29 mouse cellular contexts compared by ENCODE assay signal in the genomic region with DNA sequence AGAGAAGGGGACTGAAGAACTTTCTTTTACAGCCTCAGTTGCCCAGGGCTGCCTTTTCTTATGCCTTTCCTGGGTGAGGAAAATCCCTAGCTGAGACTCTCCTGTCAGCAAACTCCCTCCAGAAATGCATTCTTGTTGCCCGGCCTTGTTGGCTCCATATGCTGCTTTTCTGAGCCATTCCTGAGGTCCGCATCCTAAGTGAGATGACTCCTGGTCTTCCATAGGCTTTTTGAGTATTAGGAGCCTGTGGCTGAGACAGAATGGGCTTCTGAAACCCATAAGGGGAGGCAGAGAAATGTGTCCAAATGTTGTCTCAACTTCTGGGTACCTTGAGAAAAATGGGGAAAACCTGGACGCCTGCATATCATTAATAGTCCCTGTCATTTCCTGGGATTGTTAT. TPM values are rescaled to one million over a fixed set of nuclear protein-coding genes. Genes with fewer than 3 reads are reported as not detected.
A peak's percentile ranks its signal among the peaks of the same experiment; 100 is the strongest.
DNase-seq lines count a peak whose midpoint lies in the region; ATAC-seq and TF ChIP-seq lines count a peak whose summit lies in the region.
"Had no signal": no experiment of that assay in that cellular context is flagged by ENCODE, and none has a peak within 500 bp of the region (broad histone marks: within the 10 kb centered on the region; RNA-seq: fewer than 3 reads in every experiment).

No protein-coding gene starts in this region.

- no peak overlapping the region for H3K4me2 ChIP-seq in heart, embryonic 15.5 days
- no peak overlapping the region for H3K4me2 ChIP-seq in stomach, embryonic 14.5 days (replicated peaks; ENCODE audit: low read depth, low read length)
- H3K4me2 ChIP-seq in stomach, postnatal 0 days (replicated peaks; ENCODE audit: low read depth), result no peak overlapping the region
- H3K4me2 ChIP-seq: forebrain, embryonic 15.5 days; hindbrain, embryonic 14.5 days had no signal

- intact Hi-C loops in heart, adult 2 months (cut with DNase I), result no loop called here
- intact Hi-C loops in heart, postnatal 10 days (cut with DNase I), result no loop called here
- intact Hi-C loops in heart, postnatal 25 days (cut with DNase I), result no loop called here

- no peak for ATAC-seq in heart, embryonic 15.5 days (replicated peaks; ENCODE audit: insufficient number of reproducible peaks, insufficient read depth, low FRiP score, low read depth)
- no peak for ATAC-seq in stomach, embryonic 14.5 days (ENCODE audit: insufficient number of reproducible peaks, insufficient read depth, low FRiP score, low read depth)
- no peak for ATAC-seq in stomach, postnatal 0 days (ENCODE audit: low FRiP score, low TSS enrichment)
- ATAC-seq: CD4-positive, CD25-positive, alpha-beta regulatory T cell, adult 4 months; forebrain, embryonic 15.5 days; inflammation-experienced regulatory T-cells, adult 6 months had no signal

- TF ChIP-seq POLR2A in heart, adult 2 months (IDR thresholded peaks at IDR 0.05; ENCODE audit: insufficient read depth, low read depth, low read length), result no peak

- H3K36me3 ChIP-seq in heart, adult 2 months (ENCODE audit: control insufficient read depth, insufficient read depth, low read length), result no peaks in the 10 kb centered on the region
- no peaks in the 10 kb centered on the region for H3K36me3 ChIP-seq in heart, embryonic 15.5 days
- H3K36me3 ChIP-seq in stomach, embryonic 14.5 days (ENCODE audit: control insufficient read depth, insufficient read depth, low read length), result no peaks in the 10 kb centered on the region
- H3K36me3 ChIP-seq in stomach, postnatal 0 days (ENCODE audit: control insufficient read depth, insufficient read depth, low read length), result peaks cover 2% of the 10 kb centered on the region; the same call in 1 of the 2 replicates
- H3K36me3 ChIP-seq: forebrain, embryonic 15.5 days had no signal

- TF ChIP-seq EP300 in heart, adult 2 months (IDR thresholded peaks at IDR 0.05; ENCODE audit: insufficient read depth, low read depth, low read length), result no peak
- TF ChIP-seq EP300 in stomach, postnatal 0 days (optimal IDR thresholded peaks at IDR 0.05), result no peak

- WGBS in heart, adult 2 months, result 55% methylated on average over 3 of the region's 3 CpGs
- 54% methylated on average over 3 of the region's 3 CpGs for whole genome bisulfite sequencing in heart, embryonic 15.5 days
- WGBS in stomach, embryonic 14.5 days, result 71% methylated on average over 3 of the region's 3 CpGs
- 73% methylated on average over 3 of the region's 3 CpGs for WGBS in stomach, postnatal 0 days

- no peak overlapping the region for H3K9ac ChIP-seq in heart, adult 2 months (ENCODE audit: low read depth, low read length)
- no peak overlapping the region for H3K9ac ChIP-seq in heart, embryonic 15.5 days
- H3K9ac ChIP-seq in stomach, embryonic 14.5 days (replicated peaks; ENCODE audit: low read depth, low read length), result no peak overlapping the region
- H3K9ac ChIP-seq in stomach, postnatal 0 days (ENCODE audit: low read length), result no peak overlapping the region
- H3K9ac ChIP-seq: forebrain, embryonic 15.5 days; hindbrain, embryonic 14.5 days had no signal

- H3K4me3 ChIP-seq in heart, adult 2 months, result no peak overlapping the region
- no peak overlapping the region for H3K4me3 ChIP-seq in heart, embryonic 15.5 days
- H3K4me3 ChIP-seq in stomach, embryonic 14.5 days (ENCODE audit: low read depth, low read length), result no peak overlapping the region
- no peak overlapping the region for H3K4me3 ChIP-seq in stomach, postnatal 0 days (ENCODE audit: low read depth, low read length)
- H3K4me3 ChIP-seq: forebrain, embryonic 15.5 days had no signal

- no peaks in the 10 kb centered on the region for H3K27me3 ChIP-seq in heart, adult 2 months (ENCODE audit: control insufficient read depth, insufficient read depth, low read length)
- H3K27me3 ChIP-seq in heart, embryonic 15.5 days, result no peaks in the 10 kb centered on the region
- H3K27me3 ChIP-seq in stomach, embryonic 14.5 days (ENCODE audit: control insufficient read depth, insufficient read depth, low read length), result no peaks in the 10 kb centered on the region
- H3K27me3 ChIP-seq in stomach, postnatal 0 days (ENCODE audit: control insufficient read depth, insufficient read depth, low read length), result no peaks in the 10 kb centered on the region
- H3K27me3 ChIP-seq: forebrain, embryonic 15.5 days had no signal

- no peaks in the 10 kb centered on the region for H3K79me2 ChIP-seq in heart, adult 2 months (replicated peaks; ENCODE audit: control insufficient read depth, insufficient read depth, low read length)

- H3K4me1 ChIP-seq in heart, adult 2 months (ENCODE audit: control insufficient read depth, insufficient read depth, low read length), result peaks cover 13% of the 10 kb centered on the region
- H3K4me1 ChIP-seq in heart, embryonic 15.5 days (replicated peaks), result peaks cover 29% of the 10 kb centered on the region
- peaks cover 28% of the 10 kb centered on the region; the same call in 1 of the 2 replicates for H3K4me1 ChIP-seq in stomach, embryonic 14.5 days (ENCODE audit: control insufficient read depth, insufficient read depth, low read length)
- peaks cover 1% of the 10 kb centered on the region; the same call in 1 of the 2 replicates for H3K4me1 ChIP-seq in stomach, postnatal 0 days (replicated peaks; ENCODE audit: control insufficient read depth, insufficient read depth)
- H3K4me1 ChIP-seq: forebrain, embryonic 15.5 days had no signal

- peak overlapping the region; percentile 73 for H3K27ac ChIP-seq in heart, adult 2 months
- peak overlapping the region; percentile 53 for H3K27ac ChIP-seq in heart, embryonic 15.5 days
- H3K27ac ChIP-seq in stomach, embryonic 14.5 days (ENCODE audit: low read length), result peak overlapping the region; percentile 21; the same call in 1 of the 2 replicates
- H3K27ac ChIP-seq in stomach, postnatal 0 days (replicated peaks), result no peak overlapping the region
- H3K27ac ChIP-seq: forebrain, embryonic 15.5 days; hindbrain, embryonic 14.5 days; macrophage had no signal

- no peak for TF ChIP-seq CTCF in heart, adult 2 months (IDR thresholded peaks at IDR 0.05)
- no peak for TF ChIP-seq CTCF in stomach, postnatal 0 days (IDR thresholded peaks at IDR 0.05; ENCODE audit: low read depth)

- H3K9me3 ChIP-seq in heart, embryonic 15.5 days (replicated peaks), result no peaks in the 10 kb centered on the region
- no peaks in the 10 kb centered on the region for H3K9me3 ChIP-seq in stomach, embryonic 14.5 days (ENCODE audit: control insufficient read depth, low read depth, low read length)
- no peaks in the 10 kb centered on the region for H3K9me3 ChIP-seq in stomach, postnatal 0 days (ENCODE audit: control insufficient read depth, low read length)
- H3K9me3 ChIP-seq: forebrain, embryonic 15.5 days had no signal

- DNase-seq in heart, adult 2 months, result no peak
- no peak for DNase-seq in heart, postnatal 10 days
- DNase-seq in heart, postnatal 25 days (ENCODE audit: low spot score), result no peak
- no peak for DNase-seq in stomach, postnatal 0 days (ENCODE audit: low spot score)
- DNase-seq in layer of hippocampus, adult 9-10 months (ENCODE audit: low spot score), result no peak
- DNase-seq: cerebellum, adult 9-10 months; gastrocnemius, postnatal 14 days; layer of hippocampus, adult 9-11 months; liver; thymus, adult 2 months; thymus, postnatal 4 days had no signal

RNA-seq across cellular contexts. Expression of a gene that starts 1.4 kb away (rescaled TPM):
- 10 to 100 TPM; 70.9 to 82.4 TPM for total RNA-seq in heart, adult 2 months (2021)
- 93.7 and 99.3 TPM in 2 replicates for polyA plus RNA-seq in heart, adult 2 months (2012; rRNA removed)
- 100 to 1,000 TPM in 1 of 2 experiments, 10 to 100 TPM in 1; 86.7 to 106 TPM for total RNA-seq in heart, postnatal 10 days (2021)
- polyA plus RNA-seq in heart, embryonic 15.5 days (2015; fragmentation: Nextera tagmentation; extraction: Ambion mirVana), result 50.4 and 53.8 TPM in 2 replicates
- total RNA-seq in heart, postnatal 25 days (2021), result 10 to 100 TPM; 73.6 to 91.2 TPM
- polyA plus RNA-seq in stomach, embryonic 14.5 days (2014; fragmentation: Nextera tagmentation; extraction: Ambion mirVana), result 88.6 and 91.1 TPM in 2 replicates
- polyA plus RNA-seq in stomach, postnatal 0 days (2015; fragmentation: Nextera tagmentation; extraction: Ambion mirVana), result 273 and 283 TPM in 2 replicates
- polyA plus RNA-seq: macrophage had no signal

RNA-seq across cellular contexts. Expression of a gene that starts 15.4 kb away (rescaled TPM):
- not detected for total RNA-seq in heart, adult 2 months (2021)
- not detected in 2 replicates for polyA plus RNA-seq in heart, adult 2 months (2012; rRNA removed)
- total RNA-seq in heart, postnatal 10 days (2021), result not detected
- polyA plus RNA-seq in heart, embryonic 15.5 days (2015; fragmentation: Nextera tagmentation; extraction: Ambion mirVana), result 0.70 TPM in 1 of 2 replicates, not detected in the other
- not detected for total RNA-seq in heart, postnatal 25 days (2021)
- polyA plus RNA-seq in stomach, embryonic 14.5 days (2014; fragmentation: Nextera tagmentation; extraction: Ambion mirVana), result not detected in 2 replicates
- not detected in 2 replicates for polyA plus RNA-seq in stomach, postnatal 0 days (2015; fragmentation: Nextera tagmentation; extraction: Ambion mirVana)
- total RNA-seq: adrenal gland, postnatal 14 days; gastrocnemius, postnatal 14 days; left cerebral cortex, adult 18-20 months; left cerebral cortex, postnatal 25 days; midbrain, postnatal 0 days had no signal
- polyA plus RNA-seq: CD4-positive, CD25-positive, alpha-beta regulatory T cell, adult 4 months; embryonic facial prominence, embryonic 14.5 days; forebrain, embryonic 15.5 days; heart, postnatal 0 days; hindbrain, embryonic 14.5 days; inflammation-experienced regulatory T-cells, adult 6 months; kidney, embryonic 14.5 days; liver, embryonic 16.5 days; lung, postnatal 0 days; macrophage; midbrain, postnatal 0 days; neural tube, embryonic 14.5 days; spleen, adult 2 months; thymus, adult 2 months had no signal

RNA-seq across cellular contexts. Expression of a gene that starts 19.4 kb away (rescaled TPM):
- 10 to 100 TPM; 14.9 to 16.6 TPM for total RNA-seq in heart, adult 2 months (2021)
- polyA plus RNA-seq in heart, adult 2 months (2012; rRNA removed), result 13.9 and 19.8 TPM in 2 replicates
- total RNA-seq in heart, postnatal 10 days (2021), result 10 to 100 TPM; 12.4 to 16.7 TPM
- 6.0 and 7.0 TPM in 2 replicates for polyA plus RNA-seq in heart, embryonic 15.5 days (2015; fragmentation: Nextera tagmentation; extraction: Ambion mirVana)
- total RNA-seq in heart, postnatal 25 days (2021), result 10 to 100 TPM; 15.5 to 16.5 TPM
- polyA plus RNA-seq in stomach, embryonic 14.5 days (2014; fragmentation: Nextera tagmentation; extraction: Ambion mirVana), result 4.6 and 7.7 TPM in 2 replicates
- polyA plus RNA-seq in stomach, postnatal 0 days (2015; fragmentation: Nextera tagmentation; extraction: Ambion mirVana), result 3.9 and 5.6 TPM in 2 replicates

RNA-seq across cellular contexts. Expression of a gene that starts 19.7 kb away (rescaled TPM):
- total RNA-seq in heart, adult 2 months (2021), result 10 to 100 TPM; 30.0 to 33.2 TPM
- 27.7 and 33.1 TPM in 2 replicates for polyA plus RNA-seq in heart, adult 2 months (2012; rRNA removed)
- total RNA-seq in heart, postnatal 10 days (2021), result 10 to 100 TPM; 24.3 to 27.7 TPM
- 23.4 and 28.1 TPM in 2 replicates for polyA plus RNA-seq in heart, embryonic 15.5 days (2015; fragmentation: Nextera tagmentation; extraction: Ambion mirVana)
- total RNA-seq in heart, postnatal 25 days (2021), result 10 to 100 TPM; 31.0 to 31.8 TPM
- polyA plus RNA-seq in stomach, embryonic 14.5 days (2014; fragmentation: Nextera tagmentation; extraction: Ambion mirVana), result 27.1 and 27.5 TPM in 2 replicates
- 11.6 and 12.9 TPM in 2 replicates for polyA plus RNA-seq in stomach, postnatal 0 days (2015; fragmentation: Nextera tagmentation; extraction: Ambion mirVana)

RNA-seq across cellular contexts. Expression of a gene that starts 19.8 kb away (rescaled TPM):
- not detected for total RNA-seq in heart, adult 2 months (2021)
- not detected in 2 replicates for polyA plus RNA-seq in heart, adult 2 months (2012; rRNA removed)
- total RNA-seq in heart, postnatal 10 days (2021), result 1 to 10 TPM in 1 of 2 experiments, not detected in 1; 5.4 TPM
- polyA plus RNA-seq in heart, embryonic 15.5 days (2015; fragmentation: Nextera tagmentation; extraction: Ambion mirVana), result not detected in 2 replicates
- 1 to 10 TPM; 1.0 to 2.2 TPM for total RNA-seq in heart, postnatal 25 days (2021)
- polyA plus RNA-seq in stomach, embryonic 14.5 days (2014; fragmentation: Nextera tagmentation; extraction: Ambion mirVana), result not detected in 2 replicates
- polyA plus RNA-seq in stomach, postnatal 0 days (2015; fragmentation: Nextera tagmentation; extraction: Ambion mirVana), result not detected in 2 replicates
- total RNA-seq: adrenal gland, postnatal 14 days; left cerebral cortex, adult 18-20 months; left cerebral cortex, postnatal 25 days; midbrain, postnatal 0 days had no signal
- polyA plus RNA-seq: CD4-positive, CD25-positive, alpha-beta regulatory T cell, adult 4 months; embryonic facial prominence, embryonic 14.5 days; forebrain, embryonic 15.5 days; heart, postnatal 0 days; kidney, embryonic 14.5 days; liver, embryonic 16.5 days; lung, postnatal 0 days; macrophage; neural tube, embryonic 14.5 days; spleen, adult 2 months; thymus, adult 2 months had no signal
